Mouse (Mus musculus) gastrocnemius, adult 18-20 months (tissue): ENCODE data around the gene Tchp. TPM values are rescaled to one million over a fixed set of nuclear protein-coding genes. Genes with fewer than 3 reads are reported as not detected.

Experiments used
- microRNA-seq: library from miRNA; unstranded; fragments of <30 nt; microRNA quantifications from one replicate; pipeline ENCODE4 v1.2.0, GENCODE M21; 2021
- total RNA-seq, 2 experiments: library from RNA; stranded (reverse); gene quantifications; 2 replicates each; pipeline ENCODE4 v1.2.3; 2021

Tchp gene
- total RNA-seq, 2 experiments from 2014 or later = 2.3 to 2.9 TPM

Small RNAs within 50 kb of the gene (microRNA-seq; reads per million reads assigned to microRNA genes)
- gene Mir7028 = not detected

Other genes with a start within 250 kb of the Tchp start
- gene Fam222a, start 139.7 kb upstream of the Tchp start, total RNA-seq = under 1 TPM; 0.33 to 0.66 TPM
- 1 to 10 TPM; 1.8 to 2.1 TPM for gene Trpv4, start 49.3 kb upstream of the Tchp start, total RNA-seq
- gene Gltp, start 16.8 kb upstream of the Tchp start, total RNA-seq = 1 to 10 TPM; 7.2 to 8.7 TPM
- gene Ankrd13a, start 66.9 kb downstream of the Tchp start, total RNA-seq = 10 to 100 TPM; 16.1 to 17.3 TPM
- gene Git2, start 67.8 kb downstream of the Tchp start, total RNA-seq = 10 to 100 TPM; 13.3 to 16.2 TPM
- gene 1500011B03Rik, start 115.7 kb downstream of the Tchp start, total RNA-seq = 1 to 10 TPM; 3.4 to 4.0 TPM
- gene 4930519G04Rik, start 145.9 kb downstream of the Tchp start, total RNA-seq = not detected
- gene Gm9936, start 150.9 kb downstream of the Tchp start, total RNA-seq = not detected
- 1 to 10 TPM in 1 of 2 experiments, under 1 TPM in 1; 0.43 to 1.3 TPM for gene Oasl2, start 189.2 kb downstream of the Tchp start, total RNA-seq
- gene Oasl1, start 215.5 kb downstream of the Tchp start, total RNA-seq = under 1 TPM in 1 of 2 experiments, not detected in 1; 0.31 TPM
- gene 2210016L21Rik, start 234.4 kb downstream of the Tchp start, total RNA-seq = 10 to 100 TPM; 17.1 to 24.1 TPM